Mouse (Mus musculus) effector memory CD4-positive, alpha-beta T cell, adult 5 months (primary cell): ENCODE data around the gene Sox4. TPM values are rescaled to one million over a fixed set of nuclear protein-coding genes. Genes with fewer than 3 reads are reported as not detected.

Source experiments
- polyA plus RNA-seq: library from polyadenylated mRNA; unstranded; fragments of 100-300 nt; shearing (Covaris generic); gene quantifications from one replicate; pipeline ENCODE4 v1.2.1, GENCODE M21; 2017

The Sox4 gene
- 1.0 TPM for polyA plus RNA-seq

GRCm38 (mm10) chr13:28953581-28953991 is at the start of gene Sox4:
Gene Sox4, minus strand, starts transcription at chr13:28953713.

